Mouse (Mus musculus) forebrain, embryonic 12.5 days (tissue): ENCODE data around the gene Vmn2r70. TPM values are rescaled to one million over a fixed set of nuclear protein-coding genes. Genes with fewer than 3 reads are reported as not detected.

Experiments
- ATAC-seq: fragments of 200-750 bp; cut with Nextera tagmentation; 2 replicates; pipeline ENCODE4 v1.8.0; 2017; ENCODE audit warnings: moderate TSS enrichment; ENCODE audit not compliant: low FRiP score
- H3K27ac ChIP-seq: fragments of 300-500 bp; sonication (generic); 2 replicates; pipeline ENCODE4 v1.5.1; 2016; ENCODE audit warnings: mild to moderate bottlenecking
- H3K27me3 ChIP-seq: fragments of 300-500 bp; sonication (generic); 2 replicates; pipeline ENCODE4 v1.6.1; 2016; ENCODE audit warnings: mild to moderate bottlenecking
- H3K36me3 ChIP-seq: fragments of 300-500 bp; sonication (generic); replicated peaks from 2 replicates; pipeline ENCODE4 v1.6.1; 2016; ENCODE audit warnings: mild to moderate bottlenecking
- H3K4me1 ChIP-seq: fragments of 300-500 bp; sonication (generic); 2 replicates; pipeline ENCODE4 v1.6.1; 2016
- H3K4me2 ChIP-seq: fragments of 300-500 bp; sonication (generic); 2 replicates; pipeline ENCODE4 v1.6.1; 2016; ENCODE audit warnings: mild to moderate bottlenecking, moderate library complexity
- H3K4me3 ChIP-seq: fragments of 300-500 bp; sonication (generic); replicated peaks from 2 replicates; pipeline ENCODE4 v1.5.1; 2016; ENCODE audit warnings: mild to moderate bottlenecking
- H3K9ac ChIP-seq: fragments of 300-500 bp; sonication (generic); 2 replicates; pipeline ENCODE4 v1.6.1; 2016; ENCODE audit warnings: mild to moderate bottlenecking
- H3K9me3 ChIP-seq: fragments of 300-500 bp; sonication (generic); 2 replicates; pipeline ENCODE4 v1.6.1; 2016
- WGBS: fragments of 180-500 bp; shearing (Covaris S2); methylation state at CpG from one replicate; pipeline ENCODE4 v1.1.7; 2016; 5-methylcytosine and 5-hydroxymethylcytosine counted together
- polyA plus RNA-seq: library from polyadenylated mRNA; unstranded; fragments of >200 nt; fragmentation: Nextera tagmentation; extraction: Ambion mirVana; gene quantifications from 2 replicates; pipeline ENCODE4 v1.2.1, GENCODE M21; 2016

Vmn2r70 gene
- polyA plus RNA-seq: not detected in 2 replicates

- H3K27ac ChIP-seq: no peak within 1 kb of the TSS
- H3K9ac ChIP-seq: no peak within 1 kb of the TSS
- no peak within 1 kb of the TSS for H3K4me3 ChIP-seq
- H3K4me2 ChIP-seq: no peak within 1 kb of the TSS
- no peak for ATAC-seq
- H3K27me3 ChIP-seq: no peaks in the 10 kb centered on the region
- WGBS: 78% methylated on average over 2 of the region's 2 CpGs
- no peaks in the 10 kb centered on the region for H3K36me3 ChIP-seq
- no peaks in the 10 kb centered on the region for H3K4me1 ChIP-seq
- H3K9me3 ChIP-seq: no peaks in the 10 kb centered on the region; the same call in 1 of the 2 replicates
These were observed at the start of gene Vmn2r70 for GRCm38 (mm10) chr7:85569092-85569491. Gene Vmn2r70, minus strand, starts transcription at chr7:85569192.

- no peak within 1 kb of the TSS for H3K4me2 ChIP-seq
- WGBS: 85% methylated on average over 5 of the region's 5 CpGs
- H3K4me1 ChIP-seq: no peaks in the 10 kb centered on the region
- no peaks in the 10 kb centered on the region for H3K27me3 ChIP-seq
- H3K9ac ChIP-seq: no peak within 1 kb of the TSS
- no peak for ATAC-seq
- H3K4me3 ChIP-seq: no peak within 1 kb of the TSS
- H3K9me3 ChIP-seq: no peaks in the 10 kb centered on the region; the same call in 1 of the 2 replicates
- H3K27ac ChIP-seq: no peak within 1 kb of the TSS
- H3K36me3 ChIP-seq: no peaks in the 10 kb centered on the region
These were observed 6.2 kb downstream of the Vmn2r70 start, which contains the start of gene Vmn2r71 for GRCm38 (mm10) chr7:85562787-85563186. Gene Vmn2r71, plus strand, starts transcription at chr7:85563087.

GRCm38 (mm10) chr7:85543118-85543517 is 25.9 kb downstream of the Vmn2r70 start:
- ATAC-seq: no peak
- Histone ChIP-seq H3K36me3 (no peaks in the 10 kb centered on the region), H3K9me3 (peaks cover 16% of the 10 kb centered on the region), H3K4me2 (no peak overlapping the region), H3K4me3 (no peak overlapping the region), H3K9ac (no peak overlapping the region), H3K27me3 (no peaks in the 10 kb centered on the region), H3K27ac (no peak overlapping the region), H3K4me1 (no peaks in the 10 kb centered on the region)
- 43% methylated on average over 2 of the region's 2 CpGs for WGBS

GRCm38 (mm10) chr7:85542108-85542507 is 26.9 kb downstream of the Vmn2r70 start:
- 87% methylated on average over 2 of the region's 2 CpGs for WGBS
- no peak overlapping the region for H3K4me2 ChIP-seq
- H3K9me3 ChIP-seq: peaks cover 16% of the 10 kb centered on the region
- H3K4me1 ChIP-seq: no peaks in the 10 kb centered on the region
- H3K27ac ChIP-seq: no peak overlapping the region
- ATAC-seq: no peak
- H3K9ac ChIP-seq: no peak overlapping the region
- H3K27me3 ChIP-seq: no peaks in the 10 kb centered on the region
- H3K4me3 ChIP-seq: no peak overlapping the region
- H3K36me3 ChIP-seq: no peaks in the 10 kb centered on the region

Other genes with a start within 250 kb of the Vmn2r70 start
- gene Vmn2r69, start 153.3 kb downstream of the Vmn2r70 start, polyA plus RNA-seq: not detected in 2 replicates
- gene Vmn2r71, start 6.1 kb downstream of the Vmn2r70 start, polyA plus RNA-seq: not detected in 2 replicates
- gene Vmn2r72, start 185.9 kb upstream of the Vmn2r70 start, polyA plus RNA-seq: not detected in 2 replicates